ENCODE assay signal across 11 mouse cellular contexts in genomic region chr8:106378501-106379048, GRCm38 (mm10). TPM values are rescaled to one million over a fixed set of nuclear protein-coding genes. Genes with fewer than 3 reads are reported as not detected.
DNase-seq lines count a peak whose midpoint lies in the region; ATAC-seq and TF ChIP-seq lines count a peak whose summit lies in the region.
"Had no signal": no experiment of that assay in that cellular context is flagged by ENCODE, and none has a peak within 500 bp of the region (broad histone marks: within the 10 kb centered on the region; RNA-seq: fewer than 3 reads in every experiment).

No protein-coding gene starts in this region.

- H3K9me3 ChIP-seq in stomach, embryonic 15.5 days: no peaks in the 10 kb centered on the region

- ATAC-seq in stomach, embryonic 15.5 days (ENCODE audit: insufficient read depth, low FRiP score, low read depth): peak; percentile 87

- H3K4me3 ChIP-seq in lung, adult 2 months (replicated peaks; ENCODE audit: extremely low read depth, low read depth, low read length): no peak overlapping the region
- H3K4me3 ChIP-seq in stomach, embryonic 15.5 days (replicated peaks): no peak overlapping the region
- H3K4me3 ChIP-seq in left cerebral cortex, adult 2 months: no peak overlapping the region

- no peak overlapping the region for H3K4me2 ChIP-seq in stomach, embryonic 15.5 days

- no peak for TF ChIP-seq CTCF in lung, adult 2 months (IDR thresholded peaks at IDR 0.05; ENCODE audit: insufficient read depth, low read length)
- TF ChIP-seq CTCF in left cerebral cortex, adult 2 months (IDR thresholded peaks at IDR 0.05): no peak

- intact Hi-C loops in heart, postnatal 14 days (cut with DNase I): no loop called here
- intact Hi-C loops in left cerebral cortex, adult 2 months (cut with DNase I): no loop called here

- 32% methylated on average over 6 of the region's 7 CpGs for WGBS in lung, adult 2 months
- WGBS in stomach, embryonic 15.5 days: 39% methylated on average over 7 of the region's 7 CpGs

- no peaks in the 10 kb centered on the region for H3K27me3 ChIP-seq in stomach, embryonic 15.5 days (replicated peaks)

- H3K9ac ChIP-seq in stomach, embryonic 15.5 days: no peak overlapping the region

- H3K4me1 ChIP-seq in lung, adult 2 months (ENCODE audit: control insufficient read depth, insufficient read depth, low read length): peaks cover 2% of the 10 kb centered on the region; the same call in 1 of the 2 replicates
- H3K4me1 ChIP-seq in stomach, embryonic 15.5 days: no peaks in the 10 kb centered on the region

- DNase-seq in lung, adult 2 months: peak; percentile 15
- DNase-seq in lung, postnatal 14 days: no peak
- peak; percentile 78 for DNase-seq in fibroblast of lung, adult 2 months (ENCODE audit: low read depth)
- peak; percentile 35 to 47 for DNase-seq in heart, postnatal 14 days
- DNase-seq in left cerebral cortex, adult 2 months (ENCODE audit: extremely low spot score in 1 of 2, low spot score in 2 of 2): no peak
- no peak for DNase-seq in spleen, postnatal 14 days (ENCODE audit: low spot score in 2 of 2)
- no peak for DNase-seq in layer of hippocampus, postnatal 14 days (ENCODE audit: low spot score in 2 of 2)
- DNase-seq: gastrocnemius, postnatal 36 days; kidney, postnatal 36 days; right cerebral cortex, postnatal 25 days had no signal

- no peak for TF ChIP-seq POLR2A in lung, adult 2 months (IDR thresholded peaks at IDR 0.05; ENCODE audit: borderline replicate concordance, extremely low read depth, low read depth, low read length)

- peak overlapping the region; percentile 49 for H3K27ac ChIP-seq in stomach, embryonic 15.5 days
- no peak overlapping the region for H3K27ac ChIP-seq in left cerebral cortex, adult 2 months

- no peaks in the 10 kb centered on the region for H3K36me3 ChIP-seq in stomach, embryonic 15.5 days

RNA-seq across cellular contexts. Expression of gene Zfp90, which starts 36.6 kb away (rescaled TPM):
- 1.7 and 2.7 TPM in 2 replicates for polyA plus RNA-seq in lung, adult 2 months (2012; rRNA removed)
- total RNA-seq in heart, postnatal 14 days (2021): 1 to 10 TPM; 4.1 to 4.3 TPM
- 16.2 and 18.3 TPM in 2 replicates for polyA plus RNA-seq in stomach, embryonic 15.5 days (2015; fragmentation: Nextera tagmentation; extraction: Ambion mirVana)
- total RNA-seq in left cerebral cortex, adult 2 months (2021): 10 to 100 TPM; 11.1 to 11.8 TPM
- 10 to 100 TPM; 15.6 to 16.1 TPM for total RNA-seq in layer of hippocampus, postnatal 14 days (2021)

RNA-seq across cellular contexts. Expression of gene Smpd3, which starts 40.8 kb away (rescaled TPM):
- 3.3 and 7.6 TPM in 2 replicates for polyA plus RNA-seq in lung, adult 2 months (2012; rRNA removed)
- total RNA-seq in heart, postnatal 14 days (2021): 1 to 10 TPM; 5.3 to 5.6 TPM
- polyA plus RNA-seq in stomach, embryonic 15.5 days (2015; fragmentation: Nextera tagmentation; extraction: Ambion mirVana): 16.4 and 17.3 TPM in 2 replicates
- total RNA-seq in left cerebral cortex, adult 2 months (2021): 10 to 100 TPM; 52.6 to 59.1 TPM
- 100 to 1,000 TPM; 105 to 107 TPM for total RNA-seq in layer of hippocampus, postnatal 14 days (2021)

Comparison
In these comparisons a context has a peak if more than half of its experiments do, and no peak if none do; other contexts are left out.
1. DNase-seq: peak in lung, adult 2 months (single experiment), fibroblast of lung, adult 2 months (single experiment) and heart, postnatal 14 days (2 of 2); none in lung, postnatal 14 days (single experiment), left cerebral cortex, adult 2 months (0 of 2), spleen, postnatal 14 days (0 of 2) and layer of hippocampus, postnatal 14 days (0 of 2).
2. RNA of gene Smpd3, which starts 40.8 kb away (total RNA-seq): 105 to 107 TPM in layer of hippocampus, postnatal 14 days and 52.6 to 59.1 TPM in left cerebral cortex, adult 2 months; 5.3 to 5.6 TPM in heart, postnatal 14 days; every median in the first group is over 4 times any median in the second.